Mouse (Mus musculus) neural tube, embryonic 12.5 days (tissue): ENCODE results near the gene Eif4g3. TPM values are rescaled to one million over a fixed set of nuclear protein-coding genes. Genes with fewer than 3 reads are reported as not detected.

ENCODE experiments used
- ATAC-seq: fragments of 200-750 bp; cut with Nextera tagmentation; 2 replicates; pipeline ENCODE4 v1.8.0; 2017; ENCODE audit warnings: low read depth, mild to moderate bottlenecking, moderate TSS enrichment, moderate library complexity; ENCODE audit not compliant: low FRiP score
- H3K27ac ChIP-seq: fragments of 300-500 bp; sonication (generic); 2 replicates; pipeline ENCODE4 v1.5.1; 2016
- H3K27me3 ChIP-seq: fragments of 300-500 bp; sonication (generic); replicated peaks from 2 replicates; pipeline ENCODE4 v1.6.1; 2016; ENCODE audit warnings: mild to moderate bottlenecking
- H3K36me3 ChIP-seq: fragments of 300-500 bp; sonication (generic); 2 replicates; pipeline ENCODE4 v1.6.1; 2016; ENCODE audit warnings: mild to moderate bottlenecking
- H3K4me1 ChIP-seq: fragments of 300-500 bp; sonication (generic); 2 replicates; pipeline ENCODE4 v1.6.1; 2016
- H3K4me2 ChIP-seq: fragments of 300-500 bp; sonication (generic); replicated peaks from 2 replicates; pipeline ENCODE4 v1.6.1; 2016; ENCODE audit warnings: mild to moderate bottlenecking
- H3K4me3 ChIP-seq: fragments of 300-500 bp; sonication (generic); 2 replicates; pipeline ENCODE4 v1.5.1; 2016
- H3K9ac ChIP-seq: fragments of 300-500 bp; sonication (generic); 2 replicates; pipeline ENCODE4 v1.6.1; 2016; ENCODE audit warnings: mild to moderate bottlenecking
- H3K9me3 ChIP-seq: fragments of 300-500 bp; sonication (generic); 2 replicates; pipeline ENCODE4 v1.6.1; 2016; ENCODE audit warnings: mild to moderate bottlenecking
- WGBS: fragments of 180-500 bp; shearing (Covaris S2); methylation state at CpG from one replicate; pipeline ENCODE4 v1.1.7; 2016; 5-methylcytosine and 5-hydroxymethylcytosine counted together
- polyA plus RNA-seq: library from polyadenylated mRNA; unstranded; fragments of >200 nt; fragmentation: Nextera tagmentation; extraction: Ambion mirVana; gene quantifications from 2 replicates; pipeline ENCODE4 v1.2.1, GENCODE M21; 2016

Gene Eif4g3
- polyA plus RNA-seq, 1 experiment from 2014 or later, result 60.4 TPM

- Histone ChIP-seq H3K9ac (peak overlapping the region; percentile 99), H3K36me3 (peaks cover 15% of the 10 kb centered on the region), H3K4me3 (peak overlapping the region; percentile 91), H3K4me2 (peak overlapping the region; percentile 84), H3K27me3 (no peaks in the 10 kb centered on the region), H3K27ac (peak overlapping the region; percentile 86), H3K4me1 (peaks cover 35% of the 10 kb centered on the region), H3K9me3 (no peaks in the 10 kb centered on the region)
- WGBS, result under 1% methylated on average over 59 of the region's 59 CpGs
- ATAC-seq, result peak; percentile 92
Measured at GRCm38 (mm10) chr4:137993291-137993758, 503 bp downstream of the Eif4g3 start.

GRCm38 (mm10) chr4:137993821-137994561 lies 1.2 kb downstream of the Eif4g3 start:
- Histone ChIP-seq H3K4me3 (peak overlapping the region; percentile 91), H3K9me3 (no peaks in the 10 kb centered on the region), H3K9ac (peak overlapping the region; percentile 99), H3K4me1 (peaks cover 35% of the 10 kb centered on the region), H3K27ac (peak overlapping the region; percentile 86), H3K36me3 (peaks cover 22% of the 10 kb centered on the region), H3K4me2 (peak overlapping the region; percentile 84), H3K27me3 (no peaks in the 10 kb centered on the region)
- 1% methylated on average over 56 of the region's 60 CpGs for WGBS
- peak; percentile 39; the same call in 1 of the 2 replicates for ATAC-seq

- 45% methylated on average over 12 of the region's 12 CpGs for WGBS
- H3K27me3 ChIP-seq, result no peaks in the 10 kb centered on the region
- H3K9ac ChIP-seq, result peak overlapping the region; percentile 99
- ATAC-seq, result no peak
- no peaks in the 10 kb centered on the region for H3K9me3 ChIP-seq
- peaks cover 29% of the 10 kb centered on the region for H3K36me3 ChIP-seq
- peaks cover 35% of the 10 kb centered on the region for H3K4me1 ChIP-seq
- H3K27ac ChIP-seq, result no peak overlapping the region
- peak overlapping the region; percentile 84 for H3K4me2 ChIP-seq
- peak overlapping the region; percentile 91 for H3K4me3 ChIP-seq
Measured at GRCm38 (mm10) chr4:137994562-137995336, 1.9 kb downstream of the Eif4g3 start.

GRCm38 (mm10) chr4:137995399-137995798 lies 2.6 kb downstream of the Eif4g3 start:
- Histone ChIP-seq H3K9ac (peak overlapping the region; percentile 45), H3K4me3 (peak overlapping the region; percentile 91), H3K9me3 (no peaks in the 10 kb centered on the region), H3K27ac (no peak overlapping the region), H3K27me3 (no peaks in the 10 kb centered on the region), H3K4me2 (peak overlapping the region; percentile 84), H3K4me1 (peaks cover 39% of the 10 kb centered on the region), H3K36me3 (peaks cover 29% of the 10 kb centered on the region)
- no peak for ATAC-seq
- WGBS, result 81% methylated on average over 12 of the region's 12 CpGs

GRCm38 (mm10) chr4:137998232-137998631 lies 5.4 kb downstream of the Eif4g3 start:
- H3K27ac ChIP-seq, result no peak overlapping the region
- H3K4me1 ChIP-seq, result peaks cover 39% of the 10 kb centered on the region
- ATAC-seq, result no peak
- no peak overlapping the region for H3K9ac ChIP-seq
- H3K4me3 ChIP-seq, result no peak overlapping the region
- no peaks in the 10 kb centered on the region for H3K27me3 ChIP-seq
- H3K4me2 ChIP-seq, result no peak overlapping the region
- peaks cover 34% of the 10 kb centered on the region for H3K36me3 ChIP-seq
- no peaks in the 10 kb centered on the region for H3K9me3 ChIP-seq
- 78% methylated on average over 4 of the region's 4 CpGs for WGBS

GRCm38 (mm10) chr4:138000682-138001081 lies 7.9 kb downstream of the Eif4g3 start:
- no peaks in the 10 kb centered on the region for H3K9me3 ChIP-seq
- H3K27me3 ChIP-seq, result no peaks in the 10 kb centered on the region
- peaks cover 23% of the 10 kb centered on the region for H3K4me1 ChIP-seq
- H3K36me3 ChIP-seq, result peaks cover 49% of the 10 kb centered on the region
- no peak overlapping the region for H3K9ac ChIP-seq
- no peak overlapping the region for H3K4me2 ChIP-seq
- WGBS, result 54% methylated on average over 7 of the region's 7 CpGs
- no peak for ATAC-seq
- H3K4me3 ChIP-seq, result no peak overlapping the region
- no peak overlapping the region for H3K27ac ChIP-seq

- Histone ChIP-seq H3K27me3 (no peaks in the 10 kb centered on the region), H3K9me3 (no peaks in the 10 kb centered on the region), H3K9ac (no peak overlapping the region), H3K4me2 (no peak overlapping the region), H3K36me3 (peaks cover 39% of the 10 kb centered on the region), H3K27ac (no peak overlapping the region), H3K4me1 (peaks cover 9% of the 10 kb centered on the region), H3K4me3 (no peak overlapping the region)
- no peak for ATAC-seq
- 91% methylated on average over 11 of the region's 11 CpGs for WGBS
Measured at GRCm38 (mm10) chr4:138003909-138004610, 11.2 kb downstream of the Eif4g3 start.

GRCm38 (mm10) chr4:138005781-138006180 lies 13.0 kb downstream of the Eif4g3 start:
- ATAC-seq, result no peak
- no peaks in the 10 kb centered on the region for H3K9me3 ChIP-seq
- H3K27me3 ChIP-seq, result no peaks in the 10 kb centered on the region
- no peak overlapping the region for H3K4me3 ChIP-seq
- no peak overlapping the region for H3K4me2 ChIP-seq
- peaks cover 2% of the 10 kb centered on the region; the same call in 1 of the 2 replicates for H3K4me1 ChIP-seq
- no peak overlapping the region for H3K9ac ChIP-seq
- 93% methylated on average over 1 of the region's 1 CpGs for WGBS
- H3K27ac ChIP-seq, result no peak overlapping the region
- H3K36me3 ChIP-seq, result peaks cover 42% of the 10 kb centered on the region

GRCm38 (mm10) chr4:138006951-138007613 lies 14.3 kb downstream of the Eif4g3 start:
- Histone ChIP-seq H3K9me3 (no peaks in the 10 kb centered on the region), H3K4me2 (no peak overlapping the region), H3K27ac (no peak overlapping the region), H3K9ac (no peak overlapping the region), H3K27me3 (no peaks in the 10 kb centered on the region), H3K4me3 (no peak overlapping the region), H3K36me3 (peaks cover 46% of the 10 kb centered on the region), H3K4me1 (peaks cover 10% of the 10 kb centered on the region; the same call in 1 of the 2 replicates)
- no peak for ATAC-seq
- 92% methylated on average over 9 of the region's 9 CpGs for WGBS

GRCm38 (mm10) chr4:138008646-138009045 lies 15.8 kb downstream of the Eif4g3 start:
- Histone ChIP-seq H3K27me3 (no peaks in the 10 kb centered on the region), H3K36me3 (peaks cover 55% of the 10 kb centered on the region), H3K4me2 (no peak overlapping the region), H3K4me3 (no peak overlapping the region), H3K9ac (no peak overlapping the region), H3K9me3 (no peaks in the 10 kb centered on the region), H3K4me1 (peaks cover 10% of the 10 kb centered on the region; the same call in 1 of the 2 replicates), H3K27ac (no peak overlapping the region)
- no peak for ATAC-seq
- 89% methylated on average over 6 of the region's 6 CpGs for WGBS

GRCm38 (mm10) chr4:138009786-138010502 lies 17.1 kb downstream of the Eif4g3 start:
- no peaks in the 10 kb centered on the region for H3K27me3 ChIP-seq
- peaks cover 10% of the 10 kb centered on the region; the same call in 1 of the 2 replicates for H3K4me1 ChIP-seq
- H3K4me2 ChIP-seq, result no peak overlapping the region
- peaks cover 56% of the 10 kb centered on the region for H3K36me3 ChIP-seq
- no peak for ATAC-seq
- no peak overlapping the region for H3K27ac ChIP-seq
- H3K9ac ChIP-seq, result no peak overlapping the region
- WGBS, result 93% methylated on average over 4 of the region's 4 CpGs
- H3K9me3 ChIP-seq, result no peaks in the 10 kb centered on the region
- no peak overlapping the region for H3K4me3 ChIP-seq
